Mouse (Mus musculus) liver, adult 2 months (tissue): ENCODE measurements around the gene Akap8. TPM values are rescaled to one million over a fixed set of nuclear protein-coding genes. Genes with fewer than 3 reads are reported as not detected.

Experiments used
- DNase-seq: peaks from one replicate; pipeline ENCODE4 v3.0.0-alpha.2; 2011; ENCODE audit warnings: low read depth, low spot score; ENCODE audit errors: extremely low read depth
- H3K27ac ChIP-seq: fragments of 200-500 bp; replicated peaks from 2 replicates; pipeline ENCODE4 v1.5.1; 2012; ENCODE audit warnings: low read depth, mild to moderate bottlenecking, control low read depth, inconsistent platforms, low read length; ENCODE audit not compliant: insufficient read depth
- H3K27me3 ChIP-seq: fragments of 200-500 bp; 2 replicates; pipeline ENCODE4 v1.6.1; 2012; ENCODE audit warnings: mild to moderate bottlenecking, moderate library complexity, low read length, inconsistent platforms; ENCODE audit not compliant: control insufficient read depth, insufficient read depth
- H3K36me3 ChIP-seq: fragments of 200-500 bp; 2 replicates; pipeline ENCODE4 v1.6.1; 2012; ENCODE audit warnings: low read length, inconsistent platforms; ENCODE audit not compliant: control insufficient read depth, insufficient read depth
- H3K4me1 ChIP-seq: fragments of 200-500 bp; 2 replicates; pipeline ENCODE4 v1.6.1; 2011; ENCODE audit warnings: low read length; ENCODE audit not compliant: control insufficient read depth, insufficient read depth
- H3K4me3 ChIP-seq: fragments of 200-500 bp; 2 replicates; pipeline ENCODE4 v1.5.1; 2011; ENCODE audit warnings: low read depth, mild to moderate bottlenecking, control low read depth, low read length, moderate library complexity; ENCODE audit not compliant: insufficient read depth
- H3K79me2 ChIP-seq: fragments of 200-500 bp; 2 replicates; pipeline ENCODE4 v1.6.1; 2012; ENCODE audit warnings: inconsistent platforms, mild to moderate bottlenecking, low read length, moderate library complexity; ENCODE audit not compliant: control insufficient read depth, insufficient read depth
- H3K9ac ChIP-seq: fragments of 200-500 bp; 2 replicates; pipeline ENCODE4 v1.6.1; 2012; ENCODE audit warnings: low read depth, mild to moderate bottlenecking, control low read depth, inconsistent platforms, low read length
- CTCF ChIP-seq: fragments of 200-500 bp; IDR thresholded peaks from 2 replicates; pipeline ENCODE4 v1.5.1; 2011; ENCODE audit warnings: low read depth, low read length, control low read depth
- POLR2A ChIP-seq: fragments of 200-500 bp; IDR thresholded peaks from 2 replicates; pipeline ENCODE4 v1.6.1; 2011; ENCODE audit warnings: low read length, control low read depth; ENCODE audit not compliant: insufficient read depth; ENCODE audit errors: extremely low read depth
- WGBS: fragments of 180-500 bp; shearing (Covaris S2); methylation state at CpG from one replicate; pipeline ENCODE4 v1.1.7; 2018; 5-methylcytosine and 5-hydroxymethylcytosine counted together
- polyA plus RNA-seq: library from polyadenylated mRNA; depleted of rRNA; stranded (reverse); fragments of >200 nt; gene quantifications from 2 replicates; pipeline ENCODE4 v1.2.3, GENCODE M21; 2012
- total RNA-seq: library from RNA; depleted of rRNA; stranded (reverse); fragments of >200 nt; gene quantifications from 2 replicates; pipeline ENCODE4 v1.2.3, GENCODE M21; 2014

The Akap8 gene
- total and polyA plus RNA-seq, 2 experiments = 31.6 to 47.9 TPM

DNA sequence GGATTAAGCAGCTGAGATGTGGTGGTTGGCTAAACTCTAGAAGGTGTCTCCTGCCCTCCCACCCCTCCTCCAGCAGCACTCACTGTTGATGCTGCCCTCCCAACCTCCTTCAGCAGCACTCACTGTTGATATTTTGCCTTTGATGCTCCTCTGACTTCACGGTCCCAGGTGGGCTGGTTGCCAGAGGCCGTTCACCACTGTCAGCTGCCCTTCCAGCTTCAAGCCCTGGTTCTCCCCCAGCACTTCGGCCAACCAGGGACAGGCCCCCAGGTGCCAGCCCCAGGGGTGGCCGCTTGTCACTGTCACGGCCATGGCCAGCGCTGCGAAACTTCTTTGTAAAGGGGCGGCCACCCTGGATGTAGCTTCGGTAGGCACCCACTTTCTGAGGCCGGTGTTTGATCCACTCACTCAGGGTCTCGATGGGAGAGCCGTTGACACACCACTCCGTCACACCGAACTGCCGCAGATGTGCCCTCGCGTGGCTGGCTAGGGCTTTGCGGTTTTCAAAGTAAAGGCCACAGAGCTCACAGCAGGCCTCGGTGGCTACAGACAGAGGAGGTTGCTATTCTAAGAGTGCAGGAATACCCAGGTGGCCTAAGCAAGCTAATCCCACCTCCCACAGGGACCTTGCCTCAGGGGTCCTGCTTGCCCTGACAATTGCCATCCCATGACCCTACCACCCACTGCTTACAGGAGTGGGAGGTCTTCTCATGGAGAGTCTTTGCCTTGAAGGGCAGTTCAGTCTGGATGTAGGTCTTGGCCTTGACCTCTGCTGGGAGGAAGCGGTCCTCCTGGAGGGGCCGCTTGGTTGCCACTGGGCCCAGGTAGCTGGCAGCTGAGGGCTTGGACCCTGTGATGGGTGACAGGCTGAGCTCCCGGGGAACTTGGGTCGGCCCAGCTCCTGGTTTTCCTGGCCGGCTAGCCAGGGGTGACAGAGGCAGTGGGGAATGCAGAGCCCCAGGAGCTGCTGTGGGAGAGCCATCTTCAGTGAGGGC is 36.0 kb upstream of the Akap8 start:
- H3K9ac ChIP-seq = no peak overlapping the region
- no peaks in the 10 kb centered on the region for H3K27me3 ChIP-seq
- H3K79me2 ChIP-seq = no peaks in the 10 kb centered on the region; the same call in 1 of the 2 replicates
- H3K36me3 ChIP-seq = peaks cover 16% of the 10 kb centered on the region
- peaks cover 6% of the 10 kb centered on the region for H3K4me1 ChIP-seq
- H3K27ac ChIP-seq = no peak overlapping the region
- TF ChIP-seq POLR2A (no peak), CTCF (no peak)
- no peak for DNase-seq
- 93% methylated on average over 24 of the region's 24 CpGs for WGBS
- no peak overlapping the region for H3K4me3 ChIP-seq

DNA sequence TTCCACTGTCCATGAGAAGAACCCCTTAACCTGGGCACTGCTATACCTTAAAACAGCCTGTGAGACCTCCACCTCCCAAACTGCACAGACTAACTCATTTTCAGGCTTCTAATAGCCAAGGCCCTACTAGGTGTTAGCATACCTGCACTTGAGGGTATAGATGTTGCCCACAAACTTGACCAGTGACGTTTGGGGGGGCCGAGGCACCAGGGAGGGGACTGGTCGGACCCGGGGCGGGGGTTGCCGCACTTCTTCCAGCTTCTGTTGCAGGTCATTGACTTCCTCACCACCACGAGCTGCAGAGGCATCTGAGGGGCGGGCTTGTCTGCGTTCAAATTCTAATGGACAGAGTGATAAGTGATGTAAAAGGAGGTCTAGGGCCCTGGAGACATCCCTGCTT is 35.2 kb upstream of the Akap8 start:
- TF ChIP-seq POLR2A (no peak), CTCF (no peak)
- H3K9ac ChIP-seq = no peak overlapping the region
- DNase-seq = no peak

DNA sequence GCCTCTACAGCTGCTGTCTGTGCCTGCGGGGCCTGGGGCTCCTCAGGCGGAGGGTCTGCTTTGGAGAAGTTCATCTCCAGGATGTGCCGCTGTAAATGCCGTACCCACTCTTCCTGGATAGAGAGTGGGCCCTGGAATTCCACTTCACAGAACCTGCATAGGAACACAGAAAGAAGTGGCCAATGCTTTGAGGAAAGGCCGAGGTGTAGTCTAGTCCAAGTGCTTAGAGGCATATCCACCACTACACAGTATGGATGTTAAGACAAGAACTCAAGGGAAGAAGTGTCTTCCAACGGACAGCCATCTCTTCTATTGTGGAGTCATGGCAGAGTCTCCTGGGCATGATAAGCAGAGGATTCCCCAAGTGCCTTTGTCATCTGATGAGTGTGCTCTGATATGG is 34.0 kb upstream of the Akap8 start:
- peaks cover 6% of the 10 kb centered on the region for H3K4me1 ChIP-seq
- TF ChIP-seq POLR2A (no peak), CTCF (no peak)
- no peaks in the 10 kb centered on the region for H3K27me3 ChIP-seq
- no peak overlapping the region for H3K27ac ChIP-seq
- H3K79me2 ChIP-seq = peaks cover 3% of the 10 kb centered on the region; the same call in 1 of the 2 replicates
- H3K36me3 ChIP-seq = peaks cover 16% of the 10 kb centered on the region
- 94% methylated on average over 6 of the region's 6 CpGs for WGBS
- no peak overlapping the region for H3K9ac ChIP-seq
- H3K4me3 ChIP-seq = no peak overlapping the region
- no peak for DNase-seq

More for the DNA sequence above, 35.2 kb upstream of the Akap8 start:
- no peaks in the 10 kb centered on the region for H3K27me3 ChIP-seq
- peaks cover 6% of the 10 kb centered on the region for H3K4me1 ChIP-seq
- H3K36me3 ChIP-seq = peaks cover 16% of the 10 kb centered on the region
- WGBS = 94% methylated on average over 9 of the region's 9 CpGs
- H3K27ac ChIP-seq = no peak overlapping the region
- H3K4me3 ChIP-seq = no peak overlapping the region
- H3K79me2 ChIP-seq = no peaks in the 10 kb centered on the region; the same call in 1 of the 2 replicates

DNA sequence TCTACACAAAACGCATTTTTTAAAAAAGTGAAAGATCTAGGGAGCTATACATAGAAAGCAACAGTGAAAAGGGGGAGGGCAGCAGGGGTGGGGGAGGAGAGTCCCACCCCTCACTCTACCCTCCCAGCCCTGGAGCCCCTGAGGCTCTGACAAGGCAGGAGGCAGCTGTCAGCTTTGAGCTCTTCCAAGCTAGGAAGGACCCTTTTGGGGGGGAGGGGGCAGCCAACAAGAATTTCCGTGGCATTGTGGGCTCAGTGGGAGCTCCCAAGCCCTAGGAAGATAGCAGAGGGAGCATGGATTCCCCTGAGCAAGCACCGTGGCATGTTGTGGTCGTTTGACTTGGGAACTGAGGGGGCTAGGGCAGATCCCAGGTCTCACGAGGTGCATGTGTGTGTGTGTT is 33.2 kb upstream of the Akap8 start:
- Histone ChIP-seq H3K36me3 (peaks cover 16% of the 10 kb centered on the region), H3K27me3 (no peaks in the 10 kb centered on the region), H3K27ac (peak overlapping the region; percentile 38; the same call in 1 of the 2 replicates), H3K4me1 (peaks cover 9% of the 10 kb centered on the region), H3K79me2 (peaks cover 8% of the 10 kb centered on the region; the same call in 1 of the 2 replicates), H3K9ac (no peak overlapping the region), H3K4me3 (no peak overlapping the region)
- TF ChIP-seq CTCF = no peak
- no peak for TF ChIP-seq POLR2A
- 70% methylated on average over 5 of the region's 5 CpGs for WGBS
- DNase-seq = no peak

DNA sequence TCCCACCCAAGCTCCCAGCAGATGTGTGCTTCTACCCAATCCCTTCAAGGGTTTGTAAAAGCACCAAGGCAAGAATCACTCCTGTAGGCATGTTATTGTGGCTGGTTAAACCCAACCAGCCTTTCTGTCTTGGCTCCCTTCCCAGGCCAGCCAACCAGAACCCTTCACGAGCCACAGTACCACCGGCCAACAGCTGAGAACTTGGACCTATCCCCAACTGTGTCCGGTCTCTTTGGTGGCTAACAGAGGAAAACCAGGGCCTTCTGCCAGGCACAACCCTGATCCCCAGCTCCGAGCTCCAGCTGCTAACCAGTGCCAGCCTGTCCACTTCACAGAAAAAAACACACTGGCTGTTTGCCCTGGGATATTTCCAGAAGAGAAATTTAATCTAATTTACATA is 32.7 kb upstream of the Akap8 start:
- Histone ChIP-seq H3K9ac (no peak overlapping the region), H3K4me1 (peaks cover 11% of the 10 kb centered on the region), H3K27ac (peak overlapping the region; percentile 43; the same call in 1 of the 2 replicates), H3K27me3 (no peaks in the 10 kb centered on the region), H3K36me3 (peaks cover 11% of the 10 kb centered on the region), H3K79me2 (peaks cover 11% of the 10 kb centered on the region; the same call in 1 of the 2 replicates), H3K4me3 (no peak overlapping the region)
- DNase-seq = peak; percentile 96
- WGBS = 16% methylated on average over 4 of the region's 4 CpGs
- no peak for TF ChIP-seq POLR2A
- no peak for TF ChIP-seq CTCF
